In the genomic region with DNA sequence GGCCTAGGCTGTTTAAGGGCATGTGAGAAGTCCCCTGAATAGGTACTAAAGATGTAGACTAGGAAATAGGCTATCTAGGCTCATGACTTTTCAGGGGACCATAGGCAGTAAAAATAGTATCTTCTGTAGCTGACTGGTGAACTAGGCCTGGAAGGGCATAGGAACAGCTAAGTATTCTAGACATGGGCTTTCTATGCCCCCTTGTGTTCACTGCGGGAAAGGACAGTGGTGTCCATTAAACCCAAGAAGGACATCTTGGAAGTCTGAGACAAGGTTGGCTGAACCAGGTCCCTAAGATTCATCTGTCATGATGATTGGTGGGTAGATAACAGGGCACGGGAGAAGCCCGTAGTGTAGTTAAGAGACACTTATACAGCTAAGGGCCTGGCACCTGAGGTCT, we compare ENCODE assay signal across 8 mouse cellular contexts. TPM values are rescaled to one million over a fixed set of nuclear protein-coding genes. Genes with fewer than 3 reads are reported as not detected.
A peak's percentile ranks its signal among the peaks of the same experiment; 100 is the strongest.
DNase-seq lines count a peak whose midpoint lies in the region; ATAC-seq and TF ChIP-seq lines count a peak whose summit lies in the region.
"Had no signal": no experiment of that assay in that cellular context is flagged by ENCODE, and none has a peak within 500 bp of the region (broad histone marks: within the 10 kb centered on the region; RNA-seq: fewer than 3 reads in every experiment).

No protein-coding gene starts in this region.

- TF ChIP-seq CTCF in brain, embryonic 14.5 days (IDR thresholded peaks at IDR 0.05; ENCODE audit: borderline replicate concordance, extremely low read depth, insufficient read depth, insufficient read length), result peak; percentile 61; the same call in 1 of the 2 replicates
- TF ChIP-seq CTCF in kidney, postnatal 0 days (IDR thresholded peaks at IDR 0.05; ENCODE audit: low read depth), result peak; percentile 81
- peak; percentile 77 for TF ChIP-seq CTCF in liver, postnatal 0 days (IDR thresholded peaks at IDR 0.05; ENCODE audit: low read depth)

- H3K4me3 ChIP-seq in kidney, postnatal 0 days (replicated peaks; ENCODE audit: low read depth, low read length), result no peak overlapping the region
- H3K4me3 ChIP-seq in liver, postnatal 0 days (ENCODE audit: low read depth, low read length), result no peak overlapping the region
- H3K4me3 ChIP-seq: neural tube, embryonic 12.5 days had no signal

- ATAC-seq in kidney, postnatal 0 days (replicated peaks; ENCODE audit: low FRiP score, low read depth), result 0 out of 2 replicates have a peak, but pooled peaks have one; percentile 43
- no peak for ATAC-seq in liver, postnatal 0 days

- H3K9me3 ChIP-seq in kidney, postnatal 0 days (replicated peaks; ENCODE audit: low read length), result no peaks in the 10 kb centered on the region
- no peaks in the 10 kb centered on the region for H3K9me3 ChIP-seq in liver, postnatal 0 days (ENCODE audit: low read length)
- H3K9me3 ChIP-seq: neural tube, embryonic 12.5 days had no signal

- TF ChIP-seq EP300 in liver, postnatal 0 days (IDR thresholded peaks at IDR 0.05; ENCODE audit: low read depth), result no peak

- H3K27ac ChIP-seq in kidney, postnatal 0 days, result no peak overlapping the region
- H3K27ac ChIP-seq in liver, postnatal 0 days (ENCODE audit: low read depth), result no peak overlapping the region
- H3K27ac ChIP-seq: neural tube, embryonic 12.5 days had no signal

- no peak for TF ChIP-seq POLR2A in brain, embryonic 14.5 days (IDR thresholded peaks at IDR 0.05; ENCODE audit: borderline replicate concordance, extremely low read depth, insufficient read depth, insufficient read length, poor library complexity, severe bottlenecking)

- no peaks in the 10 kb centered on the region for H3K4me1 ChIP-seq in kidney, postnatal 0 days (replicated peaks; ENCODE audit: insufficient read depth, low read length)
- no peaks in the 10 kb centered on the region for H3K4me1 ChIP-seq in liver, postnatal 0 days (ENCODE audit: insufficient read depth)
- H3K4me1 ChIP-seq: neural tube, embryonic 12.5 days had no signal

- no peak overlapping the region for H3K9ac ChIP-seq in kidney, postnatal 0 days (ENCODE audit: low read depth, low read length)
- H3K9ac ChIP-seq in liver, postnatal 0 days (replicated peaks), result no peak overlapping the region
- H3K9ac ChIP-seq: neural tube, embryonic 12.5 days had no signal

- H3K27me3 ChIP-seq in kidney, postnatal 0 days (ENCODE audit: insufficient read depth, low read length), result no peaks in the 10 kb centered on the region
- no peaks in the 10 kb centered on the region for H3K27me3 ChIP-seq in liver, postnatal 0 days (ENCODE audit: insufficient read depth, low read length)
- H3K27me3 ChIP-seq: neural tube, embryonic 12.5 days had no signal

- no peak overlapping the region for H3K4me2 ChIP-seq in kidney, postnatal 0 days (ENCODE audit: low read length)
- no peak overlapping the region for H3K4me2 ChIP-seq in liver, postnatal 0 days (ENCODE audit: low read depth, low read length)
- H3K4me2 ChIP-seq: neural tube, embryonic 12.5 days had no signal

- DNase-seq in urinary bladder, postnatal 36 days (ENCODE audit: low spot score in 2 of 2), result peak; percentile 10 to 26
- no peak for DNase-seq in urinary bladder, adult 2 months (ENCODE audit: low spot score)
- peak; percentile 50 for DNase-seq in brain, embryonic 14.5 days (ENCODE audit: low read depth)
- DNase-seq in frontal cortex, postnatal 25 days (ENCODE audit: low spot score in 2 of 2), result peak; percentile 11 to 30
- peak; percentile 78 for DNase-seq in kidney, postnatal 0 days (ENCODE audit: low spot score)
- DNase-seq in liver, postnatal 0 days, result peak; percentile 36
- DNase-seq in retina, embryonic 14.5 days (ENCODE audit: low spot score), result peak; percentile 72

- 59% methylated on average over 3 of the region's 3 CpGs for WGBS in kidney, postnatal 0 days
- 78% methylated on average over 3 of the region's 3 CpGs for WGBS in liver, postnatal 0 days (ENCODE audit: insufficient replicate concordance)

- peaks cover 59% of the 10 kb centered on the region for H3K36me3 ChIP-seq in kidney, postnatal 0 days (ENCODE audit: insufficient read depth, low read length)
- H3K36me3 ChIP-seq in liver, postnatal 0 days (replicated peaks; ENCODE audit: insufficient read depth, low read length), result peaks cover 86% of the 10 kb centered on the region

RNA-seq across cellular contexts. Expression of gene Cxcr6, which starts 10.1 kb away (rescaled TPM):
- polyA plus RNA-seq in urinary bladder, adult 2 months (2012; rRNA removed), result 1.4 and 1.5 TPM in 2 replicates
- 0.04 TPM in 1 of 2 replicates, not detected in the other for polyA plus RNA-seq in brain, embryonic 14.5 days (2012; rRNA removed)
- polyA plus RNA-seq in kidney, postnatal 0 days (2015; fragmentation: Nextera tagmentation; extraction: Ambion mirVana), result 0.17 and 0.18 TPM in 2 replicates
- 0.49 and 0.56 TPM in 2 replicates for polyA plus RNA-seq in liver, postnatal 0 days (2015; fragmentation: Nextera tagmentation; extraction: Ambion mirVana)
- polyA plus RNA-seq: neural tube, embryonic 12.5 days had no signal

RNA-seq across cellular contexts. Expression of gene Fyco1, which starts 55.5 kb away (rescaled TPM):
- polyA plus RNA-seq in urinary bladder, adult 2 months (2012; rRNA removed), result 12.8 and 24.5 TPM in 2 replicates
- 4.6 and 8.1 TPM in 2 replicates for polyA plus RNA-seq in brain, embryonic 14.5 days (2012; rRNA removed)
- polyA plus RNA-seq in kidney, postnatal 0 days (2015; fragmentation: Nextera tagmentation; extraction: Ambion mirVana), result 5.3 and 6.0 TPM in 2 replicates
- polyA plus RNA-seq in liver, postnatal 0 days (2015; fragmentation: Nextera tagmentation; extraction: Ambion mirVana), result 3.3 and 4.3 TPM in 2 replicates
